Mouse (Mus musculus) small intestine, adult 2 months (tissue): ENCODE results near the gene Ptges3l.

Source experiments
- CTCF ChIP-seq: fragments of 200-500 bp; IDR thresholded peaks from 2 replicates; pipeline ENCODE4 v1.5.1; 2012; ENCODE audit warnings: low read depth, mild to moderate bottlenecking, control low read depth, inconsistent platforms, low read length, moderate library complexity, mixed read lengths; ENCODE audit not compliant: insufficient replicate concordance, insufficient read length; ENCODE audit errors: extremely low read depth
- POLR2A ChIP-seq: fragments of 200-500 bp; IDR thresholded peaks from 2 replicates; pipeline ENCODE4 v1.6.1; 2012; ENCODE audit warnings: low read depth, mild to moderate bottlenecking, control low read depth, inconsistent platforms, low read length, moderate library complexity

- TF ChIP-seq CTCF: no peak
- no peak for TF ChIP-seq POLR2A
Observed at GRCm38 (mm10) chr11:101460321-101460720, 35.2 kb upstream of the Ptges3l start.
